Mouse (Mus musculus): Measurements from ENCODE around the gene Ism2. TPM values are rescaled to one million over a fixed set of nuclear protein-coding genes. Genes with fewer than 3 reads are reported as not detected.

The Ism2 gene
- total and polyA plus RNA-seq, 3 experiments: not detected

- Histone ChIP-seq H3K36me3 (ENCODE audit: control insufficient read depth in 1 of 2, insufficient read depth in 2 of 2, low read length in 2 of 2) (peaks cover 16 to 17% of the 10 kb centered on the region in 2 experiments), H3K4me3 (ENCODE audit: control insufficient read depth in 1 of 2, insufficient read depth in 1 of 2, low read depth in 2 of 2, low read length in 2 of 2) (peak overlapping the region; percentile 74 to 90), H3K4me1 (ENCODE audit: control insufficient read depth in 1 of 2, insufficient read depth in 2 of 2, low read length in 2 of 2) (peaks cover 0 to 7% of the 10 kb centered on the region in 2 experiments; a peak in 3 of 4 replicates), H3K9ac (ENCODE audit: control insufficient read depth, low read depth, low read length, poor library complexity, severe bottlenecking) (peak overlapping the region; percentile 92), H3K9me3 (replicated peaks; ENCODE audit: insufficient read depth, low read length) (no peaks in the 10 kb centered on the region), H3K79me2 (ENCODE audit: control insufficient read depth, insufficient read depth, low read length, poor library complexity) (peaks cover 25% of the 10 kb centered on the region), H3K27me3 (ENCODE audit: control insufficient read depth in 1 of 2, insufficient read depth in 2 of 2, low read length in 2 of 2) (no peaks in the 10 kb centered on the region), H3K27ac (ENCODE audit: control insufficient read depth, low read depth, low read length) (0 out of 2 replicates have a peak overlapping the region, but pooled peaks have one; percentile 18)
- DNase-seq (ENCODE audit: low read depth, low spot score): peak; percentile 80
- TF ChIP-seq MYB (IDR thresholded peaks at IDR 0.05; ENCODE audit: low read depth, low read length): peak; percentile 61; the same call in 1 of the 2 replicates
- no peak for TF ChIP-seq ZKSCAN1 (IDR thresholded peaks at IDR 0.05; ENCODE audit: low read depth, low read length)
- TF ChIP-seq CHD1 (IDR thresholded peaks at IDR 0.05; ENCODE audit: low read depth, low read length): 0 out of 2 replicates have a peak, but pooled peaks have one; percentile 40
- TF ChIP-seq RAD21 (IDR thresholded peaks at IDR 0.05; ENCODE audit: low read depth, low read length): peak; percentile 54
- TF ChIP-seq ETS1 (IDR thresholded peaks at IDR 0.05; ENCODE audit: low read depth, low read length): no peak
- peak; percentile 3; the same call in 1 of the 2 replicates for TF ChIP-seq POLR2AphosphoS2 (IDR thresholded peaks at IDR 0.05; ENCODE audit: low read length)
- TF ChIP-seq SMC3 (IDR thresholded peaks at IDR 0.05; ENCODE audit: low read depth, low read length): peak; percentile 48
- peak; percentile 38 to 70 (median 59) for TF ChIP-seq CTCF (IDR thresholded peaks at IDR 0.05 in 2 of 3, conservative IDR thresholded peaks at IDR 0.05 in 1 of 3; ENCODE audit: control insufficient read depth in 1 of 3, insufficient read depth in 1 of 3, low read depth in 2 of 3, low read length in 3 of 3, poor library complexity in 1 of 3, severe bottlenecking in 1 of 3)
Measured at GRCm38 (mm10) chr12:87267682-87268081, 31.8 kb downstream of the Ism2 start.

- H3K36me3 ChIP-seq (ENCODE audit: control insufficient read depth in 1 of 2, insufficient read depth in 2 of 2, low read length in 2 of 2): peaks cover 16 to 17% of the 10 kb centered on the region in 2 experiments
- peak overlapping the region; percentile 93 for H3K27ac ChIP-seq (ENCODE audit: control insufficient read depth, low read depth, low read length)
- peaks cover 0 to 7% of the 10 kb centered on the region in 2 experiments; a peak in 3 of 4 replicates for H3K4me1 ChIP-seq (ENCODE audit: control insufficient read depth in 1 of 2, insufficient read depth in 2 of 2, low read length in 2 of 2)
- H3K4me3 ChIP-seq (ENCODE audit: control insufficient read depth in 1 of 2, insufficient read depth in 1 of 2, low read depth in 2 of 2, low read length in 2 of 2): peak overlapping the region; percentile 74 to 90
- peak; percentile 75 for DNase-seq (ENCODE audit: low read depth, low spot score)
- TF ChIP-seq MXI1 (IDR thresholded peaks at IDR 0.05; ENCODE audit: low read depth, low read length) (peak; percentile 94), ETS1 (IDR thresholded peaks at IDR 0.05; ENCODE audit: low read depth, low read length) (no peak), RAD21 (IDR thresholded peaks at IDR 0.05; ENCODE audit: low read depth, low read length) (no peak), MYC (IDR thresholded peaks at IDR 0.05; ENCODE audit: low read depth, low read length) (peak; percentile 81; the same call in 1 of the 2 replicates), MAX (IDR thresholded peaks at IDR 0.05; ENCODE audit: low read length) (peak; percentile 69), CHD1 (IDR thresholded peaks at IDR 0.05; ENCODE audit: low read depth, low read length) (0 out of 2 replicates have a peak, but pooled peaks have one; percentile 52), SMC3 (IDR thresholded peaks at IDR 0.05; ENCODE audit: low read depth, low read length) (0 out of 2 replicates have a peak, but pooled peaks have one; percentile 4)
- H3K27me3 ChIP-seq (ENCODE audit: control insufficient read depth in 1 of 2, insufficient read depth in 2 of 2, low read length in 2 of 2): no peaks in the 10 kb centered on the region
- peaks cover 25% of the 10 kb centered on the region for H3K79me2 ChIP-seq (ENCODE audit: control insufficient read depth, insufficient read depth, low read length, poor library complexity)
- no peaks in the 10 kb centered on the region for H3K9me3 ChIP-seq (replicated peaks; ENCODE audit: insufficient read depth, low read length)
- H3K9ac ChIP-seq (ENCODE audit: control insufficient read depth, low read depth, low read length, poor library complexity, severe bottlenecking): peak overlapping the region; percentile 92
Measured at GRCm38 (mm10) chr12:87266827-87267603, 32.5 kb downstream of the Ism2 start.

All from MEL (cell line).